Mouse (Mus musculus): ENCODE measurements around the gene Sptssb.

GRCm38 (mm10) chr3:69892187-69893094 lies 32.7 kb upstream of the Sptssb start:
- TF ChIP-seq BHLHE40 (IDR thresholded peaks at IDR 0.05; ENCODE audit: low read depth, low read length) (no peak), CTCF (conservative IDR thresholded peaks at IDR 0.05 in 1 of 2, IDR thresholded peaks at IDR 0.05 in 1 of 2; ENCODE audit: low read depth in 2 of 2, low read length in 2 of 2) (no peak), RAD21 (IDR thresholded peaks at IDR 0.05; ENCODE audit: low read depth, low read length) (no peak)

Data from CH12.LX (cell line).